Mouse (Mus musculus): ENCODE results near the gene Rapgef5. TPM values are rescaled to one million over a fixed set of nuclear protein-coding genes. Genes with fewer than 3 reads are reported as not detected.

Rapgef5 gene
- polyA plus RNA-seq, 1 experiment from 2014 or later = 38.3 TPM

DNA sequence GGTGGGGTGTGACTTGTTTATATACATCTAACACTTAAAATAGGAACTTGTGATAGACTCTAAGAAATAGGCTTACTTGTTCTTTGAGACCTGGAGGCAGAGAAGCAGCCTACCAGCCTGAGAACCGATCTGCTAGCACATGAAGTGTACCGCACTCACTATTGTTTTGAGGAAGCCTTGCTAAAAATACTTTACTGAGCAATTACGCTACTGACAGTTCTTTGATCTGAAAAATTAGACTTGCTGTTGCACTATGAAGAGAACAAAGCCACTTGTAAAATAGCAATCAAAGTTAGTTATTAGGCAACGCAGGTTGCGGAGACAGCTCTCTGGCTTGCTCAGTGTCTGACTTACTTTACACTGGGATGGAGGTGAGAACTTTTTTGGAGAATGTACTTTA, 37.1 kb downstream of the Rapgef5 start:
- DNase-seq (ENCODE audit: low spot score) = no peak
- no peaks in the 10 kb centered on the region for H3K9me3 ChIP-seq (ENCODE audit: control insufficient read depth, low read length)
- ATAC-seq (ENCODE audit: low FRiP score) = no peak
- H3K36me3 ChIP-seq (replicated peaks; ENCODE audit: control insufficient read depth, insufficient read depth) = no peaks in the 10 kb centered on the region
- H3K4me3 ChIP-seq (replicated peaks; ENCODE audit: low read length) = no peak overlapping the region
- no peak overlapping the region for H3K27ac ChIP-seq
- H3K4me1 ChIP-seq (replicated peaks; ENCODE audit: control insufficient read depth, insufficient read depth, low read length) = 0 out of 2 replicates have a peak, but pooled peaks cover 3% of the 10 kb centered on the region
- 89% methylated on average over 5 of the region's 5 CpGs for WGBS
- no peak overlapping the region for H3K4me2 ChIP-seq (replicated peaks)
- H3K9ac ChIP-seq = no peak overlapping the region
- H3K27me3 ChIP-seq (ENCODE audit: control insufficient read depth, insufficient read depth, low read length) = no peaks in the 10 kb centered on the region

DNA sequence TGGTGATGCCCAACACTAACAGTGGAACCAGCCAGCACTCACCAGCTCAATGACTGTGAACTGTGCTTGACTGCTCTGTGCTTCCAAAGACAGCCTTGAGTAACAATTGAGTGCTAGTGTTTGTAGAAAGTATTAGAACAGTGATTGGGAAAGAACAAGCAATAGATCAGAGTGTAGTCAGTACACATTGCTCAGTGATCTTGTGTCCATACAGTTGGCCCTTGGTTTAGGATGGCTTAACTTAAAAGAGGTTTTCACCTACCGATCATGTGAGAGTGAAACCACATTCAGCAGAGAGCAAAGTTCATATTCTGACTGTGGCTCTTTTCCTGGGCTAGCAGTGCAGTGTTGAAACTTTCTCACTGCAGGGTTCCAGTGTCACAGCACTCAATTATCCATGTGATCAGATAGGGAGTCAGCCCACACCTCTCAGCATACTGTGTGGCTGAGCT, 38.4 kb downstream of the Rapgef5 start:
- no peak for ATAC-seq (ENCODE audit: low FRiP score)
- H3K9ac ChIP-seq = no peak overlapping the region
- H3K27me3 ChIP-seq (ENCODE audit: control insufficient read depth, insufficient read depth, low read length) = no peaks in the 10 kb centered on the region
- H3K36me3 ChIP-seq (replicated peaks; ENCODE audit: control insufficient read depth, insufficient read depth) = no peaks in the 10 kb centered on the region
- H3K4me3 ChIP-seq (replicated peaks; ENCODE audit: low read length) = no peak overlapping the region
- no peaks in the 10 kb centered on the region for H3K9me3 ChIP-seq (ENCODE audit: control insufficient read depth, low read length)
- no peak for DNase-seq (ENCODE audit: low spot score)
- H3K4me2 ChIP-seq (replicated peaks) = no peak overlapping the region
- WGBS = 100% methylated on average over 1 of the region's 1 CpGs
- H3K27ac ChIP-seq = no peak overlapping the region
- H3K4me1 ChIP-seq (replicated peaks; ENCODE audit: control insufficient read depth, insufficient read depth, low read length) = 0 out of 2 replicates have a peak, but pooled peaks cover 3% of the 10 kb centered on the region

DNA sequence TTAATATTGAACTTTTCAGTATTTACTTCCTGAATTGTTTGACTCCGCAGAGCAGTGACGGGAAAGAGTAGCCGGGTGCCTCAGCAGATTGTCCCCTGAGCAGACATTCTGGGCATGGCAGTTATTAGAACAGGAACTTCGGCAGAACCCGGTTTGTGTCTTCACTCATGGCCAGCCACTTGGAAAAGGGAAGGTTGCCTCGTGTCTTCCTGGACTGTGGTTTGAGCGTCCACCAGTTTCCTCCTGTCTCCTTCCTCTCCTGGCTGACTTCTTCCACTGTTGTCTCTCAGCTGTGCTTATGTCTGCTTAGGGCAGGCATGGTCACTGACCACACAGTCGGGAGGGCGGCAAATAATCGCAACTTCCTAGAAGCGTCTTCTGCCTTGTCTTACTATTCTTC, 44.2 kb downstream of the Rapgef5 start:
- ATAC-seq (ENCODE audit: low FRiP score) = no peak
- WGBS = 88% methylated on average over 11 of the region's 11 CpGs

DNA sequence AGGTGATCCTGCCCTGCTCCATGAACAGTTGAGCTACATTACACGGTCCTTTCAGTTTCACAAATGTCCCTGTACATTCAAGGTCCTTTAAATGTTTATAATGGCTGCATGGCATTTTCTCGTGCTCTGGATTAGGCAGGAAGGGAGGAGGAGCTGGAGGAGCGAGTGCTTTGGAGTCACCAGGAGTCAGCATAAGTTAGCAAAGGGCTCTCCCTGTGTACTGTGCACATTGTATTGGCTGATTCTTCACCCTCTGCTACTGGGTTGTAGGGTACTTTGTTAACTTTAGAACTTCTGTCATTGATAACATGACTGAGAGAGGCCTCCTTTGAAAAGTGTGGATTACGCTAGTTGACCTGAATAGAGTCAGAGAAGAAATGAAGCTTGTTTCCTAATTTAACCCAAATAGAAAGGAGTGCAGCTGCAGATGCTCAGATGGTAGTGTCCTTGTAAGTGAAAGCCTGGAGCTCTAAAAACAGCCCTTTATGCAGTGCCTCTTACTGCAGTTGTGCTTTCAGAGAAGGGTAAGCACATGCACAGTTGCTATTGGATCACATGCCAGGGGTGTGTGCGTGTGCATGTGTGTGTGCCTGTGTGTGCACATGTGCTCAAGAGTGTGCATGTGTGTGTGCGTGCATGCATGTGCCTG, 45.3 kb downstream of the Rapgef5 start:
- no peaks in the 10 kb centered on the region for H3K36me3 ChIP-seq (replicated peaks; ENCODE audit: control insufficient read depth, insufficient read depth)
- H3K4me2 ChIP-seq (replicated peaks) = no peak overlapping the region
- 0 out of 2 replicates have a peak, but pooled peaks cover 3% of the 10 kb centered on the region for H3K4me1 ChIP-seq (replicated peaks; ENCODE audit: control insufficient read depth, insufficient read depth, low read length)
- H3K27ac ChIP-seq = no peak overlapping the region
- ATAC-seq (ENCODE audit: low FRiP score) (no peak), DNase-seq (ENCODE audit: low spot score) (no peak)
- no peak overlapping the region for H3K4me3 ChIP-seq (replicated peaks; ENCODE audit: low read length)
- no peak overlapping the region for H3K9ac ChIP-seq
- no peaks in the 10 kb centered on the region for H3K27me3 ChIP-seq (ENCODE audit: control insufficient read depth, insufficient read depth, low read length)
- 75% methylated on average over 6 of the region's 6 CpGs for WGBS
- no peaks in the 10 kb centered on the region for H3K9me3 ChIP-seq (ENCODE audit: control insufficient read depth, low read length)

More for the DNA sequence above, 44.2 kb downstream of the Rapgef5 start:
- H3K27me3 ChIP-seq (ENCODE audit: control insufficient read depth, insufficient read depth, low read length) = no peaks in the 10 kb centered on the region
- H3K4me2 ChIP-seq (replicated peaks) = no peak overlapping the region
- no peaks in the 10 kb centered on the region for H3K9me3 ChIP-seq (ENCODE audit: control insufficient read depth, low read length)
- 0 out of 2 replicates have a peak, but pooled peaks cover 3% of the 10 kb centered on the region for H3K4me1 ChIP-seq (replicated peaks; ENCODE audit: control insufficient read depth, insufficient read depth, low read length)
- H3K27ac ChIP-seq = no peak overlapping the region
- H3K9ac ChIP-seq = no peak overlapping the region
- no peak overlapping the region for H3K4me3 ChIP-seq (replicated peaks; ENCODE audit: low read length)
- no peak for DNase-seq (ENCODE audit: low spot score)
- H3K36me3 ChIP-seq (replicated peaks; ENCODE audit: control insufficient read depth, insufficient read depth) = no peaks in the 10 kb centered on the region

DNA sequence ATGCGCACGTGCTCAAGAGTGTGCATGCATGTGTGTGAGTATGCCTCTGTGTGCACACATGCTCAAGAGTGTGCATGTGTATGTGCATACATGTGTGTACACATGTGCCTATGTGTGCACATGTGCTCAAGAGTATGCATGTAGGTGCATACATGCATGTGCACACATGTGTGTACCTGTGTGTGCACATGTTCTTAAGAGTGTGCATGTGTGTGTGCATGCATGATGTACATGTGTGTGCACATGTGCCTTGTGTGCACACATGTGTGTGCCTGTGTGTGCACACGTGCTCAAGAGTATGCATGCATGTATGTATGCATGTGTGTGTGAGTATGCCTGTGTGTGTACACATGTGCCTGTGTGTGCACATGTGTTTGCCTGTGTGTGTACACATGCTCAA, 45.8 kb downstream of the Rapgef5 start:
- no peak for DNase-seq (ENCODE audit: low spot score)
- ATAC-seq (ENCODE audit: low FRiP score) = no peak
- H3K4me1 ChIP-seq (replicated peaks; ENCODE audit: control insufficient read depth, insufficient read depth, low read length) = 0 out of 2 replicates have a peak, but pooled peaks cover 3% of the 10 kb centered on the region
- no peak overlapping the region for H3K27ac ChIP-seq
- no peaks in the 10 kb centered on the region for H3K36me3 ChIP-seq (replicated peaks; ENCODE audit: control insufficient read depth, insufficient read depth)
- H3K4me3 ChIP-seq (replicated peaks; ENCODE audit: low read length) = no peak overlapping the region
- no peaks in the 10 kb centered on the region for H3K27me3 ChIP-seq (ENCODE audit: control insufficient read depth, insufficient read depth, low read length)
- no peak overlapping the region for H3K9ac ChIP-seq
- no peak overlapping the region for H3K4me2 ChIP-seq (replicated peaks)
- H3K9me3 ChIP-seq (ENCODE audit: control insufficient read depth, low read length) = no peaks in the 10 kb centered on the region
- 91% methylated on average over 3 of the region's 3 CpGs for WGBS

DNA sequence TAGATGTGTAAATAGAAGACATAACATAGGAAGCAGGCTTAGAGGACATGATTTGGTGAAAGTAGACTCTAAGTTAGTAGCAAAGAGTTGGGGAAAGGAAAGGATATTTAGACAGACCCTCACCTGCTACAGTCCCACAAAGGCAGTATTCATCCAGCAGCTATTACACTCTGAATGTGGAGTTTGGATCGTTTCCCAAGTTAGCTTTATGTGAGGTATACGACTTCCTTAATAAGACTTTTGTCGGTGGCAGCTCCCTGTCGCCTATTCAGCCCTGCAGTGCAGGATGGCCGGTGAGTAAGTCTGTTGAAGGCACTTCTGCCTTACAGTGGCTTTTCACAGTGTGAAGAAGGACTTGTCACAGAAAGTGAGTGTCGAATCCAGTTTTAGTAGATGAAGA, 47.6 kb downstream of the Rapgef5 start:
- H3K9ac ChIP-seq = no peak overlapping the region
- DNase-seq (ENCODE audit: low spot score) = no peak
- no peaks in the 10 kb centered on the region for H3K36me3 ChIP-seq (replicated peaks; ENCODE audit: control insufficient read depth, insufficient read depth)
- 79% methylated on average over 6 of the region's 6 CpGs for WGBS
- H3K9me3 ChIP-seq (ENCODE audit: control insufficient read depth, low read length) = no peaks in the 10 kb centered on the region
- no peak overlapping the region for H3K4me2 ChIP-seq (replicated peaks)
- no peaks in the 10 kb centered on the region for H3K4me1 ChIP-seq (replicated peaks; ENCODE audit: control insufficient read depth, insufficient read depth, low read length)
- H3K4me3 ChIP-seq (replicated peaks; ENCODE audit: low read length) = no peak overlapping the region
- no peak for ATAC-seq (ENCODE audit: low FRiP score)
- H3K27me3 ChIP-seq (ENCODE audit: control insufficient read depth, insufficient read depth, low read length) = no peaks in the 10 kb centered on the region
- no peak overlapping the region for H3K27ac ChIP-seq

DNA sequence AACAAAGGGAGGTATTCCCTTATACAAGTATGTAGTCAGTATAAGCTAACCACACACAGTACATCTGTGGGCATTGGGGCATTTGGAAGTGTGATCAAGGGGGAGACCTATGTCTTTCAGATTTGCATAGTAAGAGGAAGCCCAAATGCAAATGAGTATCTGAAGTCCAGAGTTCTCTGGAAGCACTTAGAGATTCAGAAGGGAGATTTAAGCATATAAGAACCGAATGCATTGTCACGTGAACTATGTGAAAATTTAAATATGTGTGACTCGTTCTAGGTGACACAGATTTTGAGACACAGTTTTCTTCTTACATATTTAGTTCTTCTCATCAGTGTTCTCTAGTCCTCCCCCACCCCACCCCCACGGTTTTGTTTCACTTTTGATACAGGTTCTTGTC, 50.0 kb downstream of the Rapgef5 start:
- no peak overlapping the region for H3K9ac ChIP-seq
- 86% methylated on average over 4 of the region's 4 CpGs for WGBS
- no peaks in the 10 kb centered on the region for H3K27me3 ChIP-seq (ENCODE audit: control insufficient read depth, insufficient read depth, low read length)
- H3K36me3 ChIP-seq (replicated peaks; ENCODE audit: control insufficient read depth, insufficient read depth) = no peaks in the 10 kb centered on the region
- H3K4me3 ChIP-seq (replicated peaks; ENCODE audit: low read length) = no peak overlapping the region
- ATAC-seq (ENCODE audit: low FRiP score) = no peak
- no peaks in the 10 kb centered on the region for H3K9me3 ChIP-seq (ENCODE audit: control insufficient read depth, low read length)
- H3K4me1 ChIP-seq (replicated peaks; ENCODE audit: control insufficient read depth, insufficient read depth, low read length) = no peaks in the 10 kb centered on the region
- H3K27ac ChIP-seq = no peak overlapping the region
- no peak for DNase-seq (ENCODE audit: low spot score)
- no peak overlapping the region for H3K4me2 ChIP-seq (replicated peaks)

DNA sequence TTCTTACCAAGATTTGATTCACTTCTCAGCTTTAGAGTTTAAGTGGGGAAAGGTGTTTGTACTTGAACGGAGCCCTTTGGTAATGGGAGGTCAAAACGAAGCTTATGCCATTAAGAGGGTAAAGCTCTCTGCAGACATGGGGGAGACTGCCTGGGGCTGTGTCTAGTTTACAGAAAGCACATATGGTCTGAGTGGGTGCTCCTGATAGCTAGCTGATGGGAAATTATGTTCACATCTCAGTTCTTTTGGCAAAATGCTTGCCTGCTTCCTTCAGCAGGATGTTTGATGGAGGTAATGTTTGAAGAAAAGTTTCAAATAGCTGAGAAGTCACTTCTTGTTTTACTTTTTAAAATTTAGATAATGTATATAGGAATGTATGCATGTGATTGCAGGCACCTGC, 53.4 kb downstream of the Rapgef5 start:
- Histone ChIP-seq H3K9ac (no peak overlapping the region), H3K36me3 (replicated peaks; ENCODE audit: control insufficient read depth, insufficient read depth) (no peaks in the 10 kb centered on the region), H3K27ac (no peak overlapping the region), H3K9me3 (ENCODE audit: control insufficient read depth, low read length) (no peaks in the 10 kb centered on the region), H3K4me2 (replicated peaks) (no peak overlapping the region), H3K4me1 (replicated peaks; ENCODE audit: control insufficient read depth, insufficient read depth, low read length) (no peaks in the 10 kb centered on the region), H3K27me3 (ENCODE audit: control insufficient read depth, insufficient read depth, low read length) (no peaks in the 10 kb centered on the region), H3K4me3 (replicated peaks; ENCODE audit: low read length) (no peak overlapping the region)
- ATAC-seq (ENCODE audit: low FRiP score) (no peak), DNase-seq (ENCODE audit: low spot score) (no peak)
- 76% methylated on average over 2 of the region's 2 CpGs for WGBS

DNA sequence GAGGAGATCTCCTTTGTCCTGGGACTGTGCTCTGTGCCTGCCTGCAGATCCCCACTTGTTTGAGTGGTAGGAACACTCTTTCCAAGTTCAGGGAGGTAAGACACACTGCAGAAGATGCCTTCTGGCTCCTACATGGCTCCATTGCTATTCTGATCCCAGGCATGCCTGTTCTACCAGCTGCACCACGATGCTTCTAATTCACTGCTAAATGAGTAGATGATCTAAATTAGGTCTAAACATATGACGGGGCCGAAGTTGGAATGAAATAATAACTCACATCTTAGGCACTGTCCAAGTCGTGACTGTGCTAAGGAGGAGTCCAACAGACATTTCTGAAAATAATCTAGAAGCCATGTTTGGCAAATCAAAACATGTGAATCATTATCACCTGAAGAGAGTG, 68.0 kb downstream of the Rapgef5 start:
- no peak for ATAC-seq (ENCODE audit: low FRiP score)
- no peak for DNase-seq (ENCODE audit: low spot score)
- H3K9ac ChIP-seq = no peak overlapping the region
- no peak overlapping the region for H3K27ac ChIP-seq
- no peaks in the 10 kb centered on the region for H3K4me1 ChIP-seq (replicated peaks; ENCODE audit: control insufficient read depth, insufficient read depth, low read length)
- no peaks in the 10 kb centered on the region for H3K36me3 ChIP-seq (replicated peaks; ENCODE audit: control insufficient read depth, insufficient read depth)
- no peaks in the 10 kb centered on the region for H3K27me3 ChIP-seq (ENCODE audit: control insufficient read depth, insufficient read depth, low read length)
- no peaks in the 10 kb centered on the region for H3K9me3 ChIP-seq (ENCODE audit: control insufficient read depth, low read length)
- H3K4me2 ChIP-seq (replicated peaks) = no peak overlapping the region
- 91% methylated on average over 4 of the region's 4 CpGs for WGBS
- H3K4me3 ChIP-seq (replicated peaks; ENCODE audit: low read length) = no peak overlapping the region

DNA sequence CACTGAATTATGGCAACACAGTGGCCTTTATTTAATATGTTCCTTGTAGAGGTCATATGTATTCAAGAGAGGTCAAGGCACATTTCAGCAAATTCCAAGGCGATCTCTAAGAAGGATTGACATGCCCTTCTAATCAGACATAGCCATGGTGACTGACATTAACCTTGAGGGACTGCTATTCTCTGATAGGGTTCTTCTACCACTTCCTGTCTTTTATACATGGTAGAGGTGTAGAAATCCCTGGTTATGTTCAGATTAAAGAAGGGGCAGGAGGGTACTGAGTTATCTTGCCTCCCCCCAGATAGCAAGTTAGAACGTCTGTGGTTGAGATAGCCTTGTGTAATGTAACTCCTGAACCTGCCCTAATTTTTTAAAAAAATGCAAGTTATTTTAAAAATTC, 69.1 kb downstream of the Rapgef5 start:
- no peak for DNase-seq (ENCODE audit: low spot score)
- Histone ChIP-seq H3K4me3 (replicated peaks; ENCODE audit: low read length) (no peak overlapping the region), H3K27ac (no peak overlapping the region), H3K9me3 (ENCODE audit: control insufficient read depth, low read length) (no peaks in the 10 kb centered on the region), H3K4me1 (replicated peaks; ENCODE audit: control insufficient read depth, insufficient read depth, low read length) (no peaks in the 10 kb centered on the region), H3K27me3 (ENCODE audit: control insufficient read depth, insufficient read depth, low read length) (no peaks in the 10 kb centered on the region), H3K36me3 (replicated peaks; ENCODE audit: control insufficient read depth, insufficient read depth) (no peaks in the 10 kb centered on the region), H3K4me2 (replicated peaks) (no peak overlapping the region), H3K9ac (no peak overlapping the region)
- ATAC-seq (ENCODE audit: low FRiP score) = no peak
- WGBS = 82% methylated on average over 2 of the region's 2 CpGs

Data from hindbrain, embryonic 14.5 days (tissue).